Mouse (Mus musculus) cerebellum, adult 11-12 months (tissue): ENCODE data around the gene Ctnna3.
A peak's percentile ranks its signal among the peaks of the same experiment; 100 is the strongest.
"Not testable (repeated sequence)": the region's sequence is repeated elsewhere in the genome, so short reads cannot be mapped to it uniquely, and the experiment has no call there.

ENCODE experiments used
- DNase-seq: peaks from one replicate; pipeline ENCODE4 v3.0.0; 2022

The Ctnna3 gene

DNA sequence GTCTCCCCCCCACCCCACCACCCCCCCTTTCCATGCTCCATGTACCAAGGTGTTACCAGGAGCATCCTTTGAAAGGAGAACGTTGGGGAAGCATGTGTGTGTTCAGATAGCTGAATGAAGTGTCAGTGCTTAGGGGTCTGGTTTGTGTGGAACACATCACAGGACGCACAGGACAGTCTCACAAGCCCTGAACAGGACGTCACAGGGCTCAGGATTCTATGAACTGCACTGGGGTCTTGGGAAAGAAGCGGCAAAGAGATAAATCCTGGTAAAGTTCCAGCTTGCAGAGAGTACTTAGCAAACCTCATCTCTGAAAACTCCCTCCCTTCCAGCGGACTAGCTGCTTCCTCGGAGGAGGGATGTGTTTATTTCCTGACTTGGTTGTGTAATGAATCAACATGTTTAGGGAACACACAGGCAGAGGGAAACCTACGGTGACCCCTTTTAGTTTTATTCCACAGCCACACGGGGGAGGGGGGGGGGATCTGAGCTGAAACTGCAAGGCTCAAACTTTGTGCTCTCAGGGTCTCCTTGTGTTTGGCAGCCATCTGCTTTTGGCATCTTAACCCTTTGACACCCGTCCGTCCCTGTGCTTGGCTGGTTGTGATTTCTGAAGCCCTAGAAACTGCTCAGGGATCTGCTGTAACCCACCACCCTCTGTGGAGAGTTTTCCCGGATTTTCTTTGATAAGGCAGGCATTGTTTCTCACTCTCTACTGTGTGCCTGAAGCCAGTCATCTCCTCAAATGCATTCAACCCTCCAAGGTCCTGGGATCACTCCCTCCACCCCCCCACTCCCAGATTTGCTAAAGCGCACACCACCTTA is 656.9 kb downstream of the Ctnna3 start:
- DNase-seq, result peak; percentile 43

DNA sequence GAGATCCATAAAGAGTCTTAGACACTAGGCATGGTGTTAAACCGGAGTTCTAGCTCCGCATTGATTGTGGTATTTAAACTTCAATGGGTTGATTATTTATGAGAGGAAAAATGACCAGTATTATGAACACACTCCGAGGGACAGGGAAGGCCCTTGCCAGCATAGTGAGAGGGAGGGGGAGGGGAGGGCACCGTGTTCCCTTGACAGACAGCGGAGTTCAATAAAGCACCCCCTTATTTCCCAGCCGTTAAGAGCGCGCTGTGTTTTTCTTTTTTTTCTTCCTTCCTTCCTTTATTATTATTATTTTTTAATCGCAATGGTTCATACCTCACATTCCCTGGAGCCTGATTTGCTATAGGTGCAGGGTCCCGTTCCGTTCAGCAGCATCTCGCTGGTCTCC is 657.6 kb downstream of the Ctnna3 start:
- DNase-seq, result no peak

DNA sequence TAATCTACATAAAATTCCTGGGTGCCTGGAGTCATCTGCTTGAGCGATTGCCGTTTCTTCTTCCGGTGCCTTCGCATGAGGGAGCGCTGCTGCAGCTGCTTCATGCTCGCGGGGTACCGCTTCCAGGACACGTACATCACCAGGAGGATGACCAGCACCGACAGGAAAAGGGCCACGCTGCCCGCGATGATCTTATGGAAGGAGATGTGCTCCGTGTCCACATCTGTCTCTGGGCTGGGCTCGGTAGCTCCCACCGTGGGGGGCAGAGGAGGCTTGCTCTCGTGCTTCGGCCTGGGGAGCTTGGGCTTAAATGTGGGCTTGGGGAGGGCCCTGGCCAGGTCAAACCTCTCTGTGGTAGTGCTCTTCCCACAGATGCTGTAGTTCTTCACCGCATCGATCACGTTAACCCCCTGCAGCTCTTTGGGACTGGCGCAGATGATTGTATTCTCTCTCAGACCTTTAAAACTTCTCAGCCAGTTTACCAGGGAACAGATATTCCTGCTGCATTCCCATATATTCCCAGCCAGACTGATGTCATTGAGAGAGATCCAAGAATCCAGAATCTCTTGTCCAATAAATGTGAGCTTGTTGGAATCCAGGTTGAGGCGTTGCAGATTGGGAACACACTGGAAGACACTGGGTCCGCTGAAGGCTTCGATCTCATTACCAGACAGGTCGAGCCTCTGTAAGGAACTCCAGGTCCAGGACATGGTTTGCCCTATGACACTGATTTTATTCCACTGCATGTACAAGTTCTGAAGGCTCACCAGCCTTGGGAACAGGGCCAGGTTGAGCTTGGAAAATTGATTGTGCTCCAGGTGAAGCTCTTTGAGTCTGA is 658.3 kb downstream of the Ctnna3 start:
- DNase-seq, result peak; percentile 69

GRCm38 (mm10) chr10:64088774-64089460 is 659.0 kb downstream of the Ctnna3 start:
- DNase-seq, result no peak

- DNase-seq, result peak; percentile 93
These were observed 660.0 kb downstream of the Ctnna3 start, which contains the start of gene Lrrtm3 for GRCm38 (mm10) chr10:64089680-64090460. TSS of gene Lrrtm3 (minus strand) at chr10:64090277.

GRCm38 (mm10) chr10:64096532-64096931 is 666.6 kb downstream of the Ctnna3 start:
- DNase-seq, result no peak

DNA sequence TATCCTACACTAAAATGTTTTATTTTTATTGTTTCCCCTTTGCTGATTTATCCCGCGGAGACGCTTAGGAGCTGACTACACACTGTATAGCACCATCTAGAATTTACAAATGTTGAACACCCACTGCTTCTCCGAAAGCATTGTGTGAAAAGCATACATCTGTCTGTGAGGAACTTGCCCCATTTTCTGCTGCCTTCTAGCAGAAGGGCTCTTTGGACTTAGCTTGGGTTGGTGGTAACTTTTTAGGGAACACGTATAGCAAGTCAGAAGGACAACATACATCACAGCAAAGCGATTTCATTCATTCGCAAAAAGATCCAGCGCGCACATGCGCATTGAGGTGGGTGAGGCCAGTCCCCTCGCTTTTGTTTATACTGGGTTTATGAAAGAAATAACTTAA is 685.3 kb downstream of the Ctnna3 start:
- no peak for DNase-seq

DNA sequence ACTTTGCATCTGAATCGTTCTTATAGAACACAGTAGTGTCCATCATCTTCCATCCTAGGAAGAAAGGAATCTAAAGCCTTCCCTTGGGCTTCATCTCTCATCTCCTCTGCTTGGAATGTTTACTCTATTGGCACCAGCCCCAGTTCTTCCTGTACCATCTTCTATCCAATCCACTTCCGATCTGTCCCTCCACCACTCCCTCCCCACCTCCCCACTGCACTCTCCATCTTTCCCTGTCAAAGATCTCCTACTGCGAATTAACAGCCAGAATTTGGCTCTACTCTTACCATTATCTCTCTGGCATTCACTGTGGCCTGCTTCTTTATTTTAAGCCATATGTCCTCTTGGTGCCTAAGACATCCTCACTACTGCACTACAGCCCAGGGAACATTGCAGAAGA is 688.9 kb downstream of the Ctnna3 start:
- DNase-seq, result peak; percentile 82

GRCm38 (mm10) chr10:64130397-64131150 is 700.7 kb downstream of the Ctnna3 start:
- DNase-seq, result peak; percentile 88

- no peak for DNase-seq
These were observed 703.6 kb downstream of the Ctnna3 start for GRCm38 (mm10) chr10:64133461-64133860.

- DNase-seq, result no peak
These were observed 705.6 kb downstream of the Ctnna3 start for GRCm38 (mm10) chr10:64135481-64135880.

- DNase-seq, result no peak
These were observed 716.6 kb downstream of the Ctnna3 start for GRCm38 (mm10) chr10:64146511-64146910.

GRCm38 (mm10) chr10:64181696-64182095 is 751.8 kb downstream of the Ctnna3 start:
- DNase-seq, result no peak

- no peak for DNase-seq
These were observed 752.8 kb downstream of the Ctnna3 start for GRCm38 (mm10) chr10:64182731-64183130.

DNA sequence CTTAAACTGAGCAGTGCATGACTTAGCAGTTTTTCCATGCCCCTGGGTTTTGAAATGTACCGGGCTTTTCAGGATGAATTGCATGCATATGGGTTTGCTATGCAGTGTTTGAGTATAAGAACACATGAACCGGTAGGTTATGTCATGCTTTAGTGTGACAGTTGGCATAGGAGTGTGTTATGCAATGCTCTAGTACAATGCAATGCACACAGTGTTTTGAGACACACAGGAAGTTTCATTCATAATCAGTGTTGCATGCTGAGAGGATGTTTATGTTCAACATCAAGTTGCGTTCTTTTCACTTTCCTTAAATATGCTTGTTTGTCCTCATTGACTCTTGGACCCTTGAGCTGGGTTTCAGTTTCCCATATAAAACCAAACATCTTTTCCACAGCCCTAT is 758.1 kb downstream of the Ctnna3 start:
- no peak for DNase-seq

- DNase-seq, result no peak
These were observed 767.7 kb downstream of the Ctnna3 start for GRCm38 (mm10) chr10:64197584-64197983.

GRCm38 (mm10) chr10:64215632-64216031 is 785.7 kb downstream of the Ctnna3 start:
- DNase-seq, result no peak

DNA sequence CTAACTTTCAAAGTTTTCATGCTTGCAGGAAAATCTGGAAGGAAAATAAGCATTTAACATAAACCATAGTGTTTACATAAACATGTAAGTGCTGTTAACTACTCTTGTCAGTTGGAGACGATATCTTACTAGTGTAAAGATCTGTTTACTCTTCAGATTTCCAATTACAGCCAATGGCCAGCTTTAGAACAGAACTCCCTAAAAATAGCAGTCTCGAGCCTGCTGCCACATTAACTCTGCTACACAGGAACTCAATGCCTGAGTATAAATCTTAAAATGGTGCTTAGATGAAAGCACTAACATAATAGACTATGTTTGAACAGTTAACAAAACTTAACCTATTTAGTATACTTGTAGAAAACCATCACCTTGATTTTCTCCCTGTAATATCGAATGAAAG is 793.1 kb downstream of the Ctnna3 start:
- DNase-seq, result no peak

DNA sequence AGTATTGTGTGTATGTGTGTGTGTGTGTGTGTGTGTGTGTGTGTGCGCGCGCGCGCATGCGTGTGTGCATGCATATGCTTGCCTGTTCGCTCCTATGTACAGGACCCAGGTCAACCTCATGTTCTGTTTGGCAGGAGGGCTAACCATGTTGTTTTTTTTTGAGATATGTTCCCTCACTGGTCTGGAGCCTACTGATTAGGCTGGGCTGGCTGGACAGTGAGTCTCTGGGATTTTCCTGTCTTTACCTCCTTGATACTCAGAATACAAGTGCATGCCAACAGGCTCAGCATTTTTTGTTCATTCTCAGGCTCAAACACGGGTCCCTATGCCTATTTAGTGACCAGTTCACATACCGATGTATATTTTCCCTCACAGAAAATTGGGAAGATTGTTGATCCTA is 794.1 kb downstream of the Ctnna3 start:
- no peak for DNase-seq

- no peak for DNase-seq
These were observed 794.5 kb downstream of the Ctnna3 start for GRCm38 (mm10) chr10:64224424-64224823.

- not testable (repeated sequence) for DNase-seq
These were observed 795.9 kb downstream of the Ctnna3 start for GRCm38 (mm10) chr10:64225826-64226225.

DNA sequence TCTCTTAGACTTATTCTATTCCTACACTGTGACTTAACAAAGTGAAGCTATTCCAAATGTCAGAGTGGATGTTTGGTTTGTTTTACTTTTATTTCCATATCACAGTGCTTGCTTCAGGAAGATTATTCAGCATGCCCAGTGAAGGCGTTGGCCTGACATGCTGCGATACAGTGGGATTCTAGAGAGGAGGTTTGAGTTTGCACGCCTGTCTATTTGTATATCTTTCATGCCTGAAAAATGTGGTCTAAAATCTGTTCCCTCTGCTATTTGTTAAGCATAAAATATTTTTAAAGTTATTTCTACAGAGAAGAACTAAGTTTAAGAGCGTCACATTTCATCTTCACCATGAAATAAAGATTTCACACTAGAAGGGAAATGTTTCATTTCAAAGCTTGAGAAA is 813.5 kb downstream of the Ctnna3 start:
- DNase-seq, result no peak
